Comparison of ENCODE assay signal across 8 mouse cellular contexts in genomic region chr6:57535971-57536669, GRCm38 (mm10). TPM values are rescaled to one million over a fixed set of nuclear protein-coding genes. Genes with fewer than 3 reads are reported as not detected.
DNase-seq lines count a peak whose midpoint lies in the region; ATAC-seq and TF ChIP-seq lines count a peak whose summit lies in the region.

No protein-coding gene starts in this region.

- H3K4me3 ChIP-seq in erythroblast, embryonic 14.5 days (replicated peaks): peak overlapping the region; percentile 70
- H3K4me3 ChIP-seq in ES-Bruce4 (ENCODE audit: low read depth, low read length): peak overlapping the region; percentile 80
- H3K4me3 ChIP-seq in cortical plate, adult 2 months (ENCODE audit: insufficient read depth, low read length): peak overlapping the region; percentile 82
- peak overlapping the region; percentile 56 for H3K4me3 ChIP-seq in hindbrain, embryonic 12.5 days
- peak overlapping the region; percentile 66 for H3K4me3 ChIP-seq in liver, embryonic 16.5 days (ENCODE audit: low read depth, low read length)
- peak overlapping the region; percentile 59 for H3K4me3 ChIP-seq in stomach, embryonic 15.5 days (replicated peaks)

- no peak for TF ChIP-seq POLR2A in ES-Bruce4 (IDR thresholded peaks at IDR 0.05; ENCODE audit: insufficient read depth, low read length)
- no peak for TF ChIP-seq POLR2A in cortical plate, adult 2 months (IDR thresholded peaks at IDR 0.05; ENCODE audit: extremely low read depth, insufficient read depth, low read length)

- no peak for TF ChIP-seq EP300 in ES-Bruce4 (IDR thresholded peaks at IDR 0.05; ENCODE audit: insufficient read depth, low read depth, low read length)

- WGBS in hindbrain, embryonic 12.5 days: 26% methylated on average over 14 of the region's 14 CpGs
- WGBS in liver, embryonic 16.5 days (ENCODE audit: insufficient replicate concordance): 22% methylated on average over 14 of the region's 14 CpGs
- 28% methylated on average over 14 of the region's 14 CpGs for WGBS in stomach, embryonic 15.5 days

- H3K4me1 ChIP-seq in erythroblast, embryonic 14.5 days (ENCODE audit: control insufficient read depth): peaks cover 20% of the 10 kb centered on the region
- H3K4me1 ChIP-seq in ES-Bruce4 (ENCODE audit: control insufficient read depth, insufficient read depth, low read length): peaks cover 2% of the 10 kb centered on the region
- peaks cover 4% of the 10 kb centered on the region for H3K4me1 ChIP-seq in cortical plate, adult 2 months (ENCODE audit: control insufficient read depth, insufficient read depth, low read length)
- peaks cover 10% of the 10 kb centered on the region for H3K4me1 ChIP-seq in hindbrain, embryonic 12.5 days
- peaks cover 2% of the 10 kb centered on the region for H3K4me1 ChIP-seq in liver, embryonic 16.5 days (ENCODE audit: control insufficient read depth, low read depth, low read length)
- no peaks in the 10 kb centered on the region; the same call in 1 of the 2 replicates for H3K4me1 ChIP-seq in stomach, embryonic 15.5 days

- H3K9ac ChIP-seq in ES-Bruce4 (ENCODE audit: low read depth, poor library complexity, severe bottlenecking): no peak overlapping the region
- H3K9ac ChIP-seq in hindbrain, embryonic 12.5 days: peak overlapping the region; percentile 59
- H3K9ac ChIP-seq in liver, embryonic 16.5 days (ENCODE audit: low read depth, low read length): peak overlapping the region; percentile 37; the same call in 1 of the 2 replicates
- H3K9ac ChIP-seq in stomach, embryonic 15.5 days: peak overlapping the region; percentile 26; the same call in 1 of the 2 replicates

- no peak for ATAC-seq in erythroblast, adult 5-6 weeks (replicated peaks; ENCODE audit: low FRiP score, poor library complexity, severe bottlenecking)
- peak; percentile 64 for ATAC-seq in hindbrain, embryonic 12.5 days (ENCODE audit: low FRiP score)
- no peak for ATAC-seq in liver, embryonic 16.5 days (ENCODE audit: low read depth)
- peak; percentile 43; the same call in 1 of the 2 replicates for ATAC-seq in stomach, embryonic 15.5 days (ENCODE audit: insufficient read depth, low FRiP score, low read depth)

- DNase-seq in frontal cortex, adult 2 months (ENCODE audit: extremely low spot score in 1 of 2, low spot score in 1 of 2): no peak

- peak overlapping the region; percentile 78 for H3K4me2 ChIP-seq in hindbrain, embryonic 12.5 days (replicated peaks)
- peak overlapping the region; percentile 72 for H3K4me2 ChIP-seq in liver, embryonic 16.5 days (ENCODE audit: low read depth, low read length)
- peak overlapping the region; percentile 54 for H3K4me2 ChIP-seq in stomach, embryonic 15.5 days

- H3K9me3 ChIP-seq in erythroblast, embryonic 14.5 days (ENCODE audit: control insufficient read depth, low read length): no peaks in the 10 kb centered on the region
- no peaks in the 10 kb centered on the region for H3K9me3 ChIP-seq in ES-Bruce4 (replicated peaks; ENCODE audit: control insufficient read depth, insufficient read depth, low read length, poor library complexity, severe bottlenecking)
- no peaks in the 10 kb centered on the region for H3K9me3 ChIP-seq in hindbrain, embryonic 12.5 days (replicated peaks)
- no peaks in the 10 kb centered on the region for H3K9me3 ChIP-seq in liver, embryonic 16.5 days (replicated peaks; ENCODE audit: control insufficient read depth, low read length)
- H3K9me3 ChIP-seq in stomach, embryonic 15.5 days: no peaks in the 10 kb centered on the region

- H3K27me3 ChIP-seq in erythroblast, embryonic 14.5 days (ENCODE audit: control insufficient read depth): no peaks in the 10 kb centered on the region
- no peaks in the 10 kb centered on the region for H3K27me3 ChIP-seq in ES-Bruce4 (ENCODE audit: control insufficient read depth, insufficient read depth, low read length, poor library complexity, severe bottlenecking)
- H3K27me3 ChIP-seq in hindbrain, embryonic 12.5 days: no peaks in the 10 kb centered on the region
- H3K27me3 ChIP-seq in liver, embryonic 16.5 days (ENCODE audit: control insufficient read depth, insufficient read depth, low read depth, low read length): no peaks in the 10 kb centered on the region
- H3K27me3 ChIP-seq in stomach, embryonic 15.5 days (replicated peaks): no peaks in the 10 kb centered on the region

- peak overlapping the region; percentile 71 for H3K27ac ChIP-seq in ES-Bruce4 (ENCODE audit: insufficient read depth, low read length)
- 0 out of 2 replicates have a peak overlapping the region, but pooled peaks have one; percentile 15 for H3K27ac ChIP-seq in cortical plate, adult 2 months (ENCODE audit: insufficient read depth, low read length)
- H3K27ac ChIP-seq in hindbrain, embryonic 12.5 days: peak overlapping the region; percentile 67; the same call in 1 of the 2 replicates
- peak overlapping the region; percentile 83 for H3K27ac ChIP-seq in liver, embryonic 16.5 days (ENCODE audit: low read length)
- H3K27ac ChIP-seq in stomach, embryonic 15.5 days: peak overlapping the region; percentile 89

- no peak for TF ChIP-seq CTCF in ES-Bruce4 (IDR thresholded peaks at IDR 0.05; ENCODE audit: low read depth, low read length)
- no peak for TF ChIP-seq CTCF in cortical plate, adult 2 months (IDR thresholded peaks at IDR 0.05; ENCODE audit: extremely low read depth, insufficient read depth, low read length)

- H3K36me3 ChIP-seq in erythroblast, embryonic 14.5 days (ENCODE audit: control insufficient read depth): no peaks in the 10 kb centered on the region
- H3K36me3 ChIP-seq in ES-Bruce4 (ENCODE audit: control insufficient read depth, insufficient read depth, low read length, poor library complexity, severe bottlenecking): no peaks in the 10 kb centered on the region
- no peaks in the 10 kb centered on the region for H3K36me3 ChIP-seq in hindbrain, embryonic 12.5 days
- H3K36me3 ChIP-seq in liver, embryonic 16.5 days (ENCODE audit: control insufficient read depth, insufficient read depth): no peaks in the 10 kb centered on the region
- no peaks in the 10 kb centered on the region for H3K36me3 ChIP-seq in stomach, embryonic 15.5 days

RNA-seq across cellular contexts. Expression of gene Ppm1k, which starts 0.9 kb away (rescaled TPM):
- polyA plus RNA-seq in erythroblast, embryonic 14.5 days (2012): not detected in 2 replicates
- total RNA-seq in erythroblast, adult 5-6 weeks (2015; ENCODE audit: low replicate concordance): 0.38 and 1.0 TPM in 2 replicates
- 1.4 and 1.7 TPM in 2 replicates for total RNA-seq in erythroblast, adult 5-6 weeks (2017; ENCODE audit: low replicate concordance)
- 15.9 and 19.7 TPM in 2 replicates for polyA plus RNA-seq in ES-Bruce4 (2011; ENCODE audit: insufficient read depth, insufficient read length, low read depth, missing spikeins)
- polyA plus RNA-seq in cortical plate, adult 2 months (2012; rRNA removed): 39.6 and 40.7 TPM in 2 replicates
- 7.3 and 7.4 TPM in 2 replicates for polyA plus RNA-seq in hindbrain, embryonic 12.5 days (2016; fragmentation: Nextera tagmentation; extraction: Ambion mirVana)
- 6.4 and 6.6 TPM in 2 replicates for polyA plus RNA-seq in liver, embryonic 16.5 days (2015; fragmentation: Nextera tagmentation; extraction: Ambion mirVana)
- 4.5 and 4.9 TPM in 2 replicates for polyA plus RNA-seq in stomach, embryonic 15.5 days (2015; fragmentation: Nextera tagmentation; extraction: Ambion mirVana)
- polyA plus RNA-seq in frontal cortex, adult 2 months (2012; rRNA removed): 32.9 and 35.2 TPM in 2 replicates

RNA-seq across cellular contexts. Expression of gene Herc6, which starts 44.7 kb away (rescaled TPM):
- 0.97 and 2.0 TPM in 2 replicates for polyA plus RNA-seq in erythroblast, embryonic 14.5 days (2012)
- total RNA-seq in erythroblast, adult 5-6 weeks (2015; ENCODE audit: low replicate concordance): 76.9 and 83.4 TPM in 2 replicates
- 95.7 and 121 TPM in 2 replicates for total RNA-seq in erythroblast, adult 5-6 weeks (2017; ENCODE audit: low replicate concordance)
- 4.8 and 6.2 TPM in 2 replicates for polyA plus RNA-seq in ES-Bruce4 (2011; ENCODE audit: insufficient read depth, insufficient read length, low read depth, missing spikeins)
- 10.6 and 10.9 TPM in 2 replicates for polyA plus RNA-seq in cortical plate, adult 2 months (2012; rRNA removed)
- polyA plus RNA-seq in hindbrain, embryonic 12.5 days (2016; fragmentation: Nextera tagmentation; extraction: Ambion mirVana): 1.3 and 1.9 TPM in 2 replicates
- 2.7 TPM in 2 replicates for polyA plus RNA-seq in liver, embryonic 16.5 days (2015; fragmentation: Nextera tagmentation; extraction: Ambion mirVana)
- polyA plus RNA-seq in stomach, embryonic 15.5 days (2015; fragmentation: Nextera tagmentation; extraction: Ambion mirVana): 2.6 and 3.5 TPM in 2 replicates
- polyA plus RNA-seq in frontal cortex, adult 2 months (2012; rRNA removed): 6.8 and 8.1 TPM in 2 replicates

Comparison
In these comparisons a context has a peak if more than half of its experiments do, and no peak if none do; other contexts are left out.
1. ATAC-seq: peak in hindbrain, embryonic 12.5 days (single experiment) and stomach, embryonic 15.5 days (single experiment); none in erythroblast, adult 5-6 weeks (single experiment) and liver, embryonic 16.5 days (single experiment).
2. H3K27ac ChIP-seq: peak in every context shown above with its lines; median percentile 89 in stomach, embryonic 15.5 days; 83 in liver, embryonic 16.5 days; 71 in ES-Bruce4; 67 in hindbrain, embryonic 12.5 days; 15 in cortical plate, adult 2 months.
3. Peak in every context shown above with its lines, with median percentiles within 50 percentile points of each other: H3K4me3 ChIP-seq and H3K4me2 ChIP-seq.